Mouse (Mus musculus) natural killer cell, adult 2 months (primary cell): ENCODE measurements around the gene Wdr46.

Source experiments
- DNase-seq, 2 experiments: peaks; one replicate each; pipeline ENCODE4 v3.0.0; 2022; ENCODE audit warnings: low spot score in 2 of 2

Gene Wdr46

DNA sequence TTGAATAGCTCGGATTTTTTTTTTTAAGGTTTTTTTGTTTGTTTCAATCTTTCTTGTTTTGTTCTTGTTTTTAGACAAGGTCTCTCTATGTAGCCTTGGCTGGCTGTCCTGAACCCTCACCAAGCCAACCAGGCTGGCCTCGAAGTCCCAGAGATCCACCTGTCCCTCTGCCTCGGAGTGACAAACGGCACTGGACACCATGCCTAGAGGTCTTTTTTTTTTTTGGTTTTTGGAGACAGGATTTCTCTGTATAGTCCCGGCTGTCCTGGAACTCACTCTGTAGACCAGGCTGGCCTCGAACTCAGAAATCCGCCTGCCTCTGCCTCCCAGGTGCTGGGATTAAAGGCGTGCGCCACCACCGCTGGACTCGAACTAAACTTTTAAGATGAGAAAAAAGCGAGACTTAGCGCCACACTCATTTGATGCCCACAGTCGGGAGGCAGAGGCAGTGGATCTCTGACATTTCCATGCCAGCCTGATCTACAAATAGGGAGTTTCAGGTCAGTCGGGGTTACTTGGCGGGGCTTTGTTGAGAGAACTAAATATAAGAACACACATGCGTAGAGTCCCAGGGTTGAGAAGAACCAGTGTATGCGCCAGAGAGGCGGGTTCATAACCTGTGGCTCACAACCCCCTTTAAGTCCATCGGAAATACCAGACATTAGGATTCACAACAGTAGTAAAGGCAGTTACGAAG is 12.1 kb upstream of the Wdr46 start:
- DNase-seq: no peak

DNA sequence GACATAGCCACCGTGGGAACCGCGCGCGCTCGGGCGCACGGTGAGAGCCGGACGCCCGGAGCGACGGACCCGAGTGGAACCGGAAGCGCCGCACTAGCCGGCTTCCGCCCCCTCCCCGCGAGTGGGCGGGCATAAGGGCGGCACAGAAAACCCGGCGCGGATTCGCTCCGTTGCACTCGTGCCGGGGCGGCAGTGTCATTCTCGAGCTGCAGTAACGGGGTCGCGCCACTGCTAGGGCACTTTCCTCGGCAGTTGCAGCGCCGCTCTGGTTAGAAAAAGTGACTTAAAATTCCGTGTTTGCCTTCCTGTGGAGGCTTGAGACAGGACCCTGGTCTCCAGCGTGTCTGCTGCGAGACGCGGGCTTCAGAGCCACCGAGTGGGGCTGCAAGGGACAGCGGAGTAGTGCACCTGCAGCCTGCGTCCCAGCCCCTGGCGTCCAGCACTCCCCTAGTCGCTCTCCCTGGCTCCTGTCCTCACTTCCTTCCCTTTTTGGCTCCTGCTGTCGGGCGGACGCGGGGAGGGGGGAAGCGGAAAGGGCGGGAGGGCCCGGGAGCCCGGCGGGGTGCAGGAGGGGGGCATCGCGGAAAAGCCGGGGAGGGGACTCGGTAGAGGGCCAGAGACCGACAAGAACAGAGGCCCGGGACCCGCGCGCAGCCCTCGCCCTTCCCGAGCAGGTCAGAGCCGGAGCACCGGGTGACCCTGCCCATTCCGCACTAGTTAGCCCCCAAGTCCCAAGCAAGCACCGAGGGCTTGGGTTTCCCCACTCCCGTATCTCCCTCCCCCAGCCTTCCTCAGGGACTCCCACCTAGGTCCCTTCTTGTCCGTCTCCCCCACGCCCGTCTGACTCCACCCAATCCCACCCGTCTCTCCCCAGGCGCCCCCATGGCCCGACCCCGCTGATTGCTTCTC is 10.8 kb upstream of the Wdr46 start, which contains the start of gene Rgl2:
Gene Rgl2, plus strand, starts transcription at position 173 of the 909 bp plus-strand sequence.
- peak; percentile 89 to 93 for DNase-seq

DNA sequence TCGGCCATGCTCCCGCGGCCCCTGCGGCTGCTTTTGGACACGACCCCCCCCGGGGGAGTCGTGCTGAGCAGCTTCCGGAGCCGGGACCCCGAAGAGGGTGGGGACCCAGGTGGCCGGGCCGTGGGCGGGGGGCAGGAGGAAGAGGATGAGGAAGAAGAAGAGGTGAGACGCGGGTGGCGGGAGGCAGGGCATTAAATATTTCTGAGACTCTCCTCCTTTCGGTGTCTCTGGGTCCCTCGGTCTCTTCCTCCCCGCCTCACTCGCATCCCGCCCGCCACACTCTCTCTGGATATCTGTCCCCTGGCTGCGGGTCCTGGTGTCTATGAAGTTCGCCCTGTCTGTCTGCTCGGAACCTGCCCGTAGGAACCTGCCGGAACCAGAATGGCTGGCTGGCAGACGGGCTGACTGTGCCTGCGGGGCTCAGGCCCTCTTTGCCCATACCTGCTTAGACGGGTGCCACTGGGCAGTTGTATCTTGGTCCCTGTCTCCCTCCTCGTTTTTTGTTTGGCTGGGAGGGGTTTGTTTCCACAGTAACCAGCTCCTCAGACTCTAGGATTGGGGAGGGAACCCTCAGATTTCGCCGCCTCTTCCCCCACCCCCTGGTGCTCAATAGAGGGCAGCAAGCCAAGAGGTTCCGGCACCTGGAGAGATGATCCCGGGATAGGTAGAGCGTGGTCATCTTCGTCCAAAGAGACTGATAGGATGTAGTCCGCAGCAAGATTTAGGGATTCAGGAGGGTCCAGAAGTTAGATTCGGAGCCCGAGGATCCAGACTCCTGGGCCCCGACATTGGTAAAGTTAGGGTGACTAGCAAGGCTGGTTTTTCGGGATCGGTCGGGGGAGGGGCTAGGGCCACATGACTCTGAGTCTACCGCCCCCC is 9.9 kb upstream of the Wdr46 start:
- DNase-seq: no peak

DNA sequence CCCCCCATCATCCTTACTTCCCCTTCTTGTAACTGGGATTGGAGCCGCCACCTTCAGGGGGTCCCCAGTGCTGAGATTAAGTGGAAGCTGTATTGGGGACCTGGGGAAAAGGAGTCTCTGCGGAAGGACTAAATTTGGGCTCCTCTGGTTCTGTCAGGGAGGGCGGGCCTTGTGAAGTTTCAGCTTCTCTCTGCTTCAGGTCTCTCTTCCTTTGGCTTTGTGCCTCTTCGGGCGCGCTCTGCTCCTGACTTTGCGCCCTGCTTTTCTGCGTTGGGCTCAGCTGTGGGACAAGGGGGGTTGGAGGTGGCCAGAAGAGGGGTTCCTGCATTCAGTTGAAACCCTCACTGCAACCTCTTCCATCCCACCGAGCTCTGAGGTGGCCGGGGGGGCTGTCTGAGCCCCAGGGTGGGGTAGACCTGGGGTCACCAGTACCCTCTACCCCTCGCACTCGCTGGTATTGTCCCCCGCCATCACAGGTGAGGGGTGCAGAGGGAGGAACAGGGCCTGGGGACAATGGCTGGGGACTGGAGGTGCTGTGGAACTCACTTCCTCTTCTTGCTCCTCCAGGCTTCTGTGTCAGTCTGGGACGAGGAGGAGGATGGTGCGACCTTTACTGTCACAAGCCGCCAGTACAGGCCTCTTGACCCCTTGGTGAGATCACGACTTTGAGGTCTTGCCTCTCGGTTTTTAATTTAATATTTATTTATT is 9.1 kb upstream of the Wdr46 start:
- DNase-seq: no peak

DNA sequence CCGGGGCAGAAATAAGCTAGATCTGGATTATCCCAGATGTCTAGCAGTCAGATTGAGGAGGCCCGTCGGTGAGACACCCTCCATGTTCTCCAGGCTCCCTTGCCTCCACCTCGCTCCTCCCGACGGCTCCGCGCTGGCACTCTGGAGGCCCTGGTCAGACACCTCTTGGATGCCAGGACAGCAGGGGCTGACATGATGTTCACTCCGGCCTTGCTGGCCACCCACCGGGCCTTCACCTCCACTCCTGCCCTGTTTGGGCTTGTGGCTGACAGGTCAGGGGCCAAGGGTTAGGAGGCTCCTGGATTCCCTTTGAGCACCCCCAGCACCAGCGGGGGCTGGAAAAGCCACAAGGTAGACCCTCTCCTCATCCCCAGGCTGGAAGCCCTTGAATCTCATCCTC is 8.5 kb upstream of the Wdr46 start:
- DNase-seq: no peak

DNA sequence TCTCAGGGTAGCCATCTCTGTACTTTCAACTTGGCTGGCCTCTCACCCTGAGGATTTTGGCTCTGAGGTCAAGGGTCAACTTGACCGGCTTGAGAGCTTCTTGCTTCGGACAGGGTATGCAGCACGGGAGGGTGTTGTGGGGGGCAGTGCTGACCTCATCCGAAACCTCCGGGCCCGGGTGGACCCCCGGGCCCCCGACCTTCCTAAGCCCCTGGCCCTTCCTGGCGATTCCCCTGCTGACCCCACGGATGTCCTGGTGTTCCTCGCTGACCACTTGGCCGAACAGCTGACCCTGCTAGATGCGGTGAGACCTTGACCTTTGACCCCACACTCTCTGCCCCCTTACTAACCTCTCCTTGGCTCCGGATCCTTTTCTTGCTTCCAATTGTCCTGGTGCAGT is 8.0 kb upstream of the Wdr46 start:
- DNase-seq: no peak

DNA sequence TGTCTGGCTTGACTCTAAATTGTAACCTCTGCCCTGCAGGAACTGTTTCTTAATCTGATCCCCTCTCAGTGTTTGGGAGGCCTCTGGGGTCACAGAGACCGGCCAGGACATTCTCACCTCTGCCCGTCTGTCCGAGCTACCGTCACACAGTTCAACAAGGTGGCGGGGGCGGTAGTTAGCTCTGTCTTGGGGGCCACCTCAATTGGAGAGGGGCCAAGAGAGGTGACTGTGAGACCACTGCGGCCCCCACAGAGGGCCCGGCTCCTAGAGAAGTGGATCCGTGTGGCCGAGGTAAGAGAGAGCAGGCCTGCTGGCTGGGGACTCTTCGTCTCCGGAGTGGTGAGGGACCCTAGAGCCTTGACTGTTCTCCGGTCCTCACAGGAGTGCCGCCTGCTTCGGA is 7.5 kb upstream of the Wdr46 start:
- no peak for DNase-seq

DNA sequence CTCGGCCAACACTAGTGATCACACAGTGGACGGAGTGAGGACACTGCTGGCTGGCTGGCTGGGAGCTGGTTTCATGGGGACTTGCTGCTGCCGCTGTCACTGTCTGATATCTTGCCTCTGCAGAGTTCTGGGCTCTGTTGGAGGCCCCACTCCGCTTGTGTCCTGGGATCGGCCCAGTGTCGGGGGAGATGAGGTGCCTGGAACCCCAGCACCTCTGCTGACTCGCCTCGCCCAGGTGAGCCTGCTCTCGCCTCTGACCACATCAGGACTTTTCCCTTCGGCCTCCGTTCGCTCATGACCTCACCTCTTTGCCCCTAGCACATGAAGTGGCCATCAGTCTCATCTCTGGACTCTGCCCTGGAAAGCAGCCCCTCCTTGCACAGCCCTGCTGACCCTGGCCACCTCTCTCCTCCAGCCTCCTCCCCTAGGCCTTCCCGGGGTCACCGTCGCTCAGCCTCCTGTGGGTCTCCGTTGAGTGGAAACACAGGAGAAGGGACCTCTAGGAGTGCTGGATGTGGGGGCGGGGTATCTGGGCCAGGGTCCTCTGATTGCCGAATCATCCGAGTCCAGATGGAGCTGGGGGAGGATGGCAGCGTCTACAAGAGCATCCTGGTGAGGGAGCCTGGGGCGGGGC is 4.9 kb upstream of the Wdr46 start:
- DNase-seq: no peak

DNA sequence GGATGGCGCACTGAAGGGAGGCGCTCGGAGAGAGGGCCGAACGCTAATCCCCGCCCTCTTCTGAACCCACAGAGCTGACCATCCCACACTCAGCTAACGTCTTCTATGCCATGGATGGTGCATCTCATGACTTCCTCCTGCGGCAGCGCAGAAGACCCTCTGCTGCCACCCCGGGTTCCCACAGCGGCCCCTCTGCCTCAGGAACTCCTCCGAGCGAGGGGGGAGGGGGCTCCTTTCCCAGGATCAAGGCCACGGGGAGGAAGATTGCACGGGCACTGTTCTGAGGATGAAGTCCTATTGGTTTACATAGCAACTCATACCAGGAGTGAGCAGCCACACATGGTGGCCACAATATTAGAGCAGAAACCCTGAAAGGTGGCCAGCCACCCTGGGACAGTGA is 3.5 kb upstream of the Wdr46 start:
- no peak for DNase-seq

DNA sequence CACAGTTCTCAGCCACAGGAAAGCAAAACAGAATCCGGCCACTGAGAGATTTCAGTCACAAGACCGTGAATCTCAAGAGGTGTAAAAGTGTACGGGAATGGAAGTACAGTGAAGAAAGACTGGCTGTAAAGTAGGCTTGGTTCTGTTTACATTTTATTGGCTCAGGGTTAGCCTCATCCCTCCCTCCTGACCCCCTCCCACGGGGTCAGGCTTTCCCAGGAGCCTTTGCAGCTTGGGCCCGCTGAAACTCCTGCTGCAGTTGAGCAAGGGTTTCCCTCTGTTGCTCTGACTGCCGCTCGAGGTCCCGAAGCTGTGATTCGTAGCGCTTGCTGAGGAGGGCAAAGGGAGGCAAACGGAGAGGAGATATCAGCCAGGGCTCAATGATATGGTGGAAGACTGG is 1.7 kb upstream of the Wdr46 start:
- no peak for DNase-seq

DNA sequence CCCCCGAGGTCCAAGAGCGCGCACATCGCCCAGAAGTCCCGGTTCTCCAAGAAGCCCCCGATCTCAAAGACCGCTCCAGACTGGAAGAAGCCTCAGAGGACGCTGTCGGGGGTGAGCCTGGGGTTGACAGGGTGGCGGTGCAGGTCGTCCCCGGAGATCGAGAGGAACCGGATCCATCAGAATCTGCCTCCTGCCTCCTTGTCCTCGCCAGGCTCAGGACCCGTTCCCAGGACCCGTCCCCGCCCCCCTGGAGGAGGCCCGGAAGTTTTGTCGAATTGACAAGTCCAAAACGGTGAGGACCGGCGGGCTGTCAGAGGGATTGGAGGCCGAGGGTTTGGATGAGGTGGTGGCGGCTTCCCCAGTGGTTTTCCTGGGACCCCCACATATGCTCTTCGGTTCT is 521 bp downstream of the Wdr46 start:
- DNase-seq: no peak

DNA sequence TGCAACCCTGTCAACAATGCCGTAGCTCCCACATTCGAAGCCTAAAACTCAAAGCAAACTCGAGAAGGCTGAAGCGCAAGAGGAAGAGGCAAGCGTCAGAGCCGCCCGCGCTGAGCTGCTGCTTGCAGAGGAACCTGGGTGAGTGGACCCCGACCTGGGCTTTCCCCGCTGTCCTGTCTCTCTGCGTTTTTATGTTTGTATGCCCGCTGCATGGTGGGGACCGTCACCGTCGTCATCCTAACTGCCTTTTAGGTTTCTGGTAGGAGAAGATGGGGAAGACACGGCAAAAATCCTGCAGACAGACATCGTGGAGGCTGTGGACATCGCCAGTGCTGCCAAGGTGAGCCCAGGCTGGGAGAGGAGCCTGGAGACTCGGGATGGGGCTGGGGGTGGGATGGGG is 921 bp downstream of the Wdr46 start:
- no peak for DNase-seq

DNA sequence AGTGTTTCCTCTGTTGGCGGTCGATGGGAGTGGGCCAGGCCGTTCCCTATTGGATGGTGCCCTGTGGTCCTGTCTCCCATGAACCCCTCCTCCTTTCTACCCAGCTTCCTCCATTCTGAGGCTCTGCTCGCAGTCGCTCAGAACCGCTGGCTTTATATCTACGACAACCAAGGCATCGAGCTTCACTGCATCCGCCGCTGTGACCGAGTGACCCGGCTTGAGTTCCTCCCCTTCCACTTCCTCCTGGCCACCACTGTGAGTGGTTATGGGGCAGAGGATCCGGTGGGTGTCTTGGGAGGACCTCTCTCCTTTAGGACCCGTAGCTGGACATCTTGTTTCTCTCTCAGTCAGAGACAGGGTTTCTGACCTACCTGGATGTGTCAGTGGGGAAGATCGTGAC is 3.0 kb downstream of the Wdr46 start:
- DNase-seq: no peak

DNA sequence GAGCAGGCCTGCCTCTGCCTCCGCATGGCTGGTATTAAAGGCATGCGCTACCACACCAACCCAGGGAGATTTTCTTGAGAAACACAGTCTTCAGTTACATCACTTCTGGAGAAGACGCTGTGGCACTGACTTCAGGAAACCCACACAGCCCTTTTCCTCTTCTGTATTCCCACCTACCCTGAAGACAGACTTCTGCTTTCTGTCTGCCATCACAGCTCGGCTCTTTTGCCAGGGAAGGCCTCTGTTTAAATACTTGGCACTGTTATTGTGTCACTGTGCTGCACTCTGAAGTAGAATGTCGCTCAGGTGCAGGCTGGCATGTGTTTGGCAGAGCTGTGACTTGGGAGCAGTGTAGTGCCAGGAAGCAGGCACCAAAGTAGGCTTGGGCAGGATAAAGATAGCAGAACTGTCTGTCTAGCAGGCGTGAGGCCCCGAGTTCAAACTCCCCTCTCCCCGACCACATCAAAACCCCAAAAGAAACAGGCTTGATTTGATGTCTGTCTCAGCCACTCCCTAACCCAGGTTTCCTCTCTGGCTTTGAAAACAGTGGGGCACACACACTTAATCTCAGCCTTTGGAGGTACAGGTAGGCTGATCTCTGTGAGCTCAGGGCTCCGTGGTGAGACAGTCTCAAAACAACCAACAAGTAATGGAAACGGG is 7.1 kb downstream of the Wdr46 start:
- DNase-seq: no peak

DNA sequence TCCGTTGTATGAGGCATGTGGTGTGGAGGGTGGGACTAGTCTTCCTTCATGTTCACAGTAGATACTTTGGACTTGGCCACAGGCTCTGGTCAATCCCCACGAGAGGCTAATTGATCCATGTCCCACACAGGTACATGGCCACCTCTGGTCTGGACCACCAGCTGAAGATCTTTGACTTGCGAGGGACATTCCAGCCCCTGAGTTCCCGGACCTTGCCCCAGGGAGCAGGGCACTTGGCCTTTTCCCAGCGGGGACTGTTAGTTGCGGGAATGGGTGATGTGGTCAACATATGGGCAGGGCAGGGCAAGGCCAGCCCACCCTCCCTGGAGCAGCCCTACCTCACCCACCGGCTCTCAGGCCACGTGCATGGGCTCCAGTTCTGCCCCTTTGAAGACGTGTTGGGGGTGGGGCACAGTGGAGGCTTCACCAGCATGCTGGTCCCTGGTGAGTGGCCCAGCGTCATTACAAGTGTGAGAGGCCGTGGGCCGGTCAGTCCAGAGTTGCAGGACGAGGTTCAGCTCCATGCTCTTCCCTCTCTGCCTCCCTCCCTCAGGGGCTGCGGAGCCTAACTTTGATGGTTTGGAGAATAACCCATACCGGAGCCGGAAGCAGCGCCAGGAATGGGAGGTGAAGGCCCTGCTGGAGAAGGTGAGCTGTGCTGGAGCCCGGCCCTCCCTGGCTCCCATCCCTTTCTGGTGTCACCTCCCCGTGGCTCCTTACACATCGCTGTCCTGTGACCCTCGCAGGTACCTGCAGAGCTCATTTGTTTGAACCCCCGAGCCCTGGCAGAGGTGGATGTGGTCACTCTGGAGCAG is 7.8 kb downstream of the Wdr46 start:
- no peak for DNase-seq

DNA sequence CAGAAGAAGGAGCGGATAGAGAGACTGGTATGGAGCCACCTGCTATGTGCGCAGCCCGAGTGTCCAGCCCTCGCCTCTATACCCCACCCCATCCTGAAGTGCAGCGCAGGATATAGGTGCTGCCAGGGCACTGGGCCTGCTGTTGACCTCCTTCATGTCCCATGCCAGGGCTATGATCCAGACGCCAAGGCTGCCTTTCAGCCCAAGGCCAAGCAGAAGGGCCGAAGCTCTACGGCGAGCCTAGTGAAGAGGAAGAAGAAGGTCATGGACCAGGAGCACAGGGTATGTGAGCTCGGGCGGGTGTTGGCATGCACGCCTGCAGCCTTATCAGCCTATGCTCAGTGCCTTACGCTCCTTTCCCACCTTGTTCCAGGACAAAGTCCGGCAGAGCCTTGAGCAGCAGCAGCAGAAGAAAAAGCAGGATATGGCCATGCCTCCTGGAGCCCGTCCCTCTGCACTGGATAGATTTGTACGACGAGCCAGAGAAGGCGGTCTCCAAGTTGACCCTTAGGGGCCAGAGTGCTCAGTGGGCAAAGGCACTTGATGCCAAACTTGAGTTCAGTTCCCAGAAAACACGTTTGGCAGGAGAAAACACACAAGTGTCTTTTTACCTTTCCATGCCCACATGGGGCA is 8.6 kb downstream of the Wdr46 start:
- no peak for DNase-seq

DNA sequence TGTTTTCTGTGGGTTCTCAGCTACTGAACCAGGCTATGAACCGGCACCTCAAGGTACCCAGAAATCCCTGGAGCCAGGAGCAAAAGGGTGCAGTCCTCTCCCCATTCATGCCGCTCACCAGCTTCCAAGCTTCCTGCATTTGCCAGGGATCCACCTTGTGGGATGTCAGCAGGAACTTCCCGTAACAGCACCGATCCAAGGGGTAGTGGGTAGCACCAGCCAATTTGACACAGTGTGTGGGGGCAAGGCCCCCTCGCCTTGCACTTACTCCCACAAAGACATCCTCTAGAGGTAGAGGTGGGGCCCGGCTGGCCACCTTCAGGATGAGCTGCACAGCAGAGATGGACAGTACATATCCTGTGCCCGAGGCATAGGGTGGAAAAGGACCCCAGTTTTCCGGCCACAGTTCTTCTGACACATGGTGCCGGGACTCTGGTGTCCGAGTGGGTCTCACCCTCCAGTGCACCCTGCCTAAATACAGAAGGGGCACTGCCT is 9.7 kb downstream of the Wdr46 start:
- no peak for DNase-seq

DNA sequence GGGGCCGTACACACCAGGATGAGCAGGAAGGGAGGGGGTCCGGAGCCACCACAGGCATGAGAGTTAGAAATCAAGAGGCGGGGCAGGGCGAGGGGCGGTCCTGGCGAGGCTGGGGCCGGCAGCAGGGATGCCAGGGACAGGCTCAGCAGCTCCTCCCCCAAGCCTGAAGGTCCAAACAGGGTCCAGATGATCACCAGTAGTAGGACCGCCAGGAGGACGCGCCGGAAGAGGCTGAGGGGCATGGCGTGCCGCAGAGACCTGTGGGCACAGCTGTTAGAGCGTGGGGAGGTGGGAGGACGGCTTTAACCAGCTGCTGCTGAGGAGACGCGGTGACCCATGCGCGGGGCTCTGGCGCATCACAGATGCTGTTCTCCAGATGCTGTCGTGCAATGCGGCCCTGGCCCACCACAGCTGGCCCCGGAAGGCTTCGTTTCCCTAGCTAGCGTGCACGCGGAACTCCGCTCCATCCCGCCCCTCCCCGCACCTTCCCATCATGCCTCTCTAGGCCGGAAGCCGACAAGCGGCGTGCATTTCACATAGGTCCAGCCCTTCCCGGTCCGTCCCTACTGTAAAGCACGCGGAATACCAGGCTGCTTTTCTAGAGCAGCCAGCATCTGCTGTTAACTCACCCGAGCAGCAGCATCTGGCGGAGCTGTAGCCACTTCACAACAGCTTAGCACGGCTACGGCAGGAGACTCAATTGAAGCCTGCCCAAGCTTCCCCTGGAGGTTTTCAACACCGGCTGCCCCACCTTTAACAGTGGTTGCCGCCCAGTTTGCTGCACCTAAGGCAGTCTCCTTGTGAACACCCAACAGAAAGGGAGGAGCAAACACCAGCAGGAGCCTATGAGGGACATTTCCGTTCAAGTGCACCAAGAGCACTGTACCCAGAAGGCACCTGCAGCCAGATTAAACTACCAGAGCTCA is 10.8 kb downstream of the Wdr46 start, which contains the start of gene B3galt4:
Gene B3galt4, minus strand, starts transcription at position 468 of the 926 bp plus-strand sequence.
- peak; percentile 63 to 67 for DNase-seq
